Mouse (Mus musculus): ENCODE results near the gene Gm49361.

The Gm49361 gene

DNA sequence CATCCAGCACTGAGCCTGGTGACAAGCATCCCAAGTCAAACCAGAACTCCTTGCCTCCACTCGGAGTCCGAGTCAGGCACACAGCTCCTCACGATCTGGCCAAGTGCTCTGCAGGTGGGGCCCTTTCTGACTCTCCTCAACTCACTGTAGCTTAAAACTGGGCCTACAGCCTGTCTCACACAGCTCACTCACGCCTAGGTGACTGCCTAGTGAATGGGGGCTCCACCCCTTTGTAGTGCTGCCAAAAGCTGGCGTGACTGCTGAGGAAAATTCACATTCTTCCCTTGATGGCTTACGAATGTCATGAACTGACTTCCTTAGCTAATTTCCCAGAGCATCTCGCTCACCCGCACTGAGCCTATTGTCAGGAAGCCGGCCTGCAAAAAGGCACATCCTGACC is 15.4 kb downstream of the Gm49361 start:
- peak; percentile 71 for DNase-seq (ENCODE audit: low read depth, low spot score)

DNA sequence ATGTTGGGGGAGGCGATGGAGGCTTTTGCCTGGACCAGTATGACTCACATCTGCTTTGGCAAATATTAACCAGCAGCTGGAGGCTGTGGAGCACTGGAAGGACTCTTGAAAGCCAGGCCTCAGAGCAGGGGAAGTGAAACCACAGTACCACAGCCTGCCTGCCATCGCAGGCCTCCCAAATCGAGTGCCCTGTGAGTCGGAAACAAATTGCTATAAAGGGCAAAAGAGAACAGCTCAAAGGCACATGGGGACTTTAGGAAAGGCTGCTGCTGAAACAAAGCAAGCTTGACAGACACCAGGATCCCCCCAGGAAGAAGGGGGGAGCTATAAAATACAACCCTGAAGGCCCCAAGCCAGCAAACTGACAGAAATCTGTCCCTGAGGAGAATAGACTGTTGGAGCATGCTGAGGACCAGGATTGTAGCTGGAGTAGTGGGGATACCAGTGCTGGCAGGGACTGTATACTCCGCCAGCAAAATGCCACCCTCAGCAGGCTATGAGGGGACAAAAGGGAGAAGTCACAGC is 15.9 kb downstream of the Gm49361 start:
- no peak for DNase-seq (ENCODE audit: low read depth, low spot score)

- no peak for DNase-seq (ENCODE audit: low read depth, low spot score)
These were observed 16.5 kb downstream of the Gm49361 start for GRCm38 (mm10) chr14:57729364-57729763.

GRCm38 (mm10) chr14:57726172-57726571 is 19.7 kb downstream of the Gm49361 start:
- peak; percentile 78 for DNase-seq (ENCODE audit: low read depth, low spot score)

GRCm38 (mm10) chr14:57724473-57724872 is 21.4 kb downstream of the Gm49361 start:
- no peak for DNase-seq (ENCODE audit: low read depth, low spot score)

- DNase-seq (ENCODE audit: low read depth, low spot score): no peak
These were observed 27.7 kb downstream of the Gm49361 start for GRCm38 (mm10) chr14:57718245-57718644.

- no peak for DNase-seq (ENCODE audit: low read depth, low spot score)
These were observed 29.2 kb downstream of the Gm49361 start for GRCm38 (mm10) chr14:57716601-57717245.

GRCm38 (mm10) chr14:57712884-57713283 is 33.0 kb downstream of the Gm49361 start:
- no peak for DNase-seq (ENCODE audit: low read depth, low spot score)

- no peak for DNase-seq (ENCODE audit: low read depth, low spot score)
These were observed 34.8 kb downstream of the Gm49361 start for GRCm38 (mm10) chr14:57711059-57711458.

DNA sequence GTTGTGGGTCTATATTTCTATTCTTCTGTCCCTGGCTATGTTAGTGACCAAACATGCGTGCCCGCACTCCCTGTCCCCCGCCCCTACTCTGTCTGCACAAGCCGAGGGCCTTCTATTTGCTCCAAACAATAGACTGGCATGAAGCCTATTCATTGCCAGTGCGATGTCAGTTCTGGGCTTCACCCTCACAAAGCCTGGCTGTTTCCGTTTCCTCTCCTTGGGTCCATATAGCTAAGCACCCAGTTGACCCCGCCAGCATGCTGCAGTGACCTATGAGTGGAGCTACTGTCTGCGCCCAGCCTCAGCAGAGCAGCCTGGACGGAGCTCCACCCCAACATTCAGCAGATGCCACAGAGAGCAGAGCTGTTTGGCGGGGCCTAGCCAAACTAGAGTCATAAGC is 36.7 kb downstream of the Gm49361 start:
- DNase-seq (ENCODE audit: low read depth, low spot score): no peak

GRCm38 (mm10) chr14:57708580-57708979 is 37.3 kb downstream of the Gm49361 start:
- DNase-seq (ENCODE audit: low read depth, low spot score): no peak

- no peak for DNase-seq (ENCODE audit: low read depth, low spot score)
These were observed 38.6 kb downstream of the Gm49361 start for GRCm38 (mm10) chr14:57707100-57707893.

DNA sequence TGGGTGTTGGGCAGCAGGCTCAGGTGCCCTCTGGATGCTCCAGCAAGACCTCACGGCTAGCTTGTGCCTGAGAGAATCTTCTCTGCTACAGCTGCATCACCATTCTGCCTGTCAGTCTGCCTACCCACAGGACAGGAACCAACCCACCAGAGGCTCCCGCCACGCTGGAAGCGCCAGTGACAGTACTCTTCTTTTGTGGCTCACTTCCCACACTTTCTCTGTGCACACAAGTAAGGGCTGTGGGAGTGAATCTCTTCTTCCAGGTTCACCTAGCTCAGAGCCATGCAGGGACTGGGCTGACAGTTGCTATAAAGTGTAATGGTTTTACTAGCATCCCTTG is 39.2 kb downstream of the Gm49361 start:
- no peak for DNase-seq (ENCODE audit: low read depth, low spot score)

- no peak for DNase-seq (ENCODE audit: low read depth, low spot score)
These were observed 40.1 kb downstream of the Gm49361 start for GRCm38 (mm10) chr14:57705759-57706158.

GRCm38 (mm10) chr14:57705075-57705474 is 40.8 kb downstream of the Gm49361 start:
- DNase-seq (ENCODE audit: low read depth, low spot score): no peak

GRCm38 (mm10) chr14:57701915-57702477 is 43.9 kb downstream of the Gm49361 start:
- peak; percentile 67 for DNase-seq (ENCODE audit: low read depth, low spot score)

DNA sequence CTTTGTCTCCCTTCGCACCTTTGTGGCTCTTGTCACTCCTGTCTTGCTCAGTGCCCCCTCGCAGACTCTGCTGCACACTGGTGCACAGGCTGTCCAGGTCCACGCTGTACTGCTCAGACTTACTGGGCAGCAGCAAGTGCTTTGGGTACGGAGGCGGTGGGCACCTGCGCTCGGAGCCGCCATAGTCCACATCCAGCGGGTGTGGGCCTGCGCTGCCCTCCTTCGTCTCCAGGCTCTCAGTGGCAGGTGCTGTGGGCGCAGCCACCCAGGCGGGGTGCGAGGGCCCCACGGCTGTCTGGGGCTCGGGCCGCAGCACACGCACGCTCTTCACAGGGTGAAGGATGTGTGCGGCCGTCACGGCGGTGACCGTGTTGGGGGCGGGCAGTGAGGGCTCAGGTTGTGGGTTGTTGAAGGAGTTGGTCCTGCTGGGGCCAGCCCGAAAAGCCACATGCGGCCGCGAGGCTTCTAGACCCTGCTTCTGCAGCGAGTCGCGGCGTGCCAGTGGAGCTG is 46.4 kb downstream of the Gm49361 start:
- DNase-seq (ENCODE audit: low read depth, low spot score): no peak

DNA sequence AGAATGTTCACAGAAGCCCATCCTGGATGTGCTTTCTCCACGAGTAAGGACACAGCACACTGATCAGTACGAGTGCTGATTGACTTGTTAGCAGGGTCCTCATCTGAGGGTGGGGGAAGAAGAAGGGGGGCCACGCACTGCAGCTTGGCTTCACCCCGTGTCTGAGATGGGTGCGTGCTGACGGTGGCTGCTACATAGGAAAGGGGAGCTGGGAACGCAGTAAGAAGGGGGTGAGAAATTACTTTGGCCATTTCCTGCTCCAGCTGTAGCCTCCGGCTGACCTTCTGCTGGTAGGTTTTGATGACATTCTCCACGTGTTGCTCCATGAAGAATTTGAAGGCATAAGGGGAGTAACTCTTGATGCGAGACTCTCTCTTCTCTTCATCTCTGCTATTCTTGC is 46.9 kb downstream of the Gm49361 start:
- no peak for DNase-seq (ENCODE audit: low read depth, low spot score)

DNA sequence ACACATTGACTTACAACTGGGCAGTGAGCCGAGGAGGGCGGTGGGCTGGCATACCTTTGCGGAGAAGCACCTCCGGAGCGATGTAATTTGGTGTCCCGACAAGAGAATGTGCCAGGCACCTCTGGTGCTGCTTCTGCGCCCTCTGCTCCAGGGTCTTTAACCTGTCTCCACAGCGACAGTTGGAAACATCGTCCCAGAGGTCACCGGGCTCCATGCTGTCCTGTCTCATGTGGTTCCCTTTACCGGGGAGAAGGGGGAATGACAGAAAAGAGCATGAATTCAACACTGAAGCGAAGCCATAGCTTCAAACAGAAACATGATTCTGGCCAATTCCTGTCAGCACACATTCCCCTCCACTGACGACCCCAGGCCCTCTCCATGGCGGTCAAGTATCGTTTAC is 49.8 kb downstream of the Gm49361 start:
- no peak for DNase-seq (ENCODE audit: low read depth, low spot score)

- peak; percentile 66 for DNase-seq (ENCODE audit: low read depth, low spot score)
These were observed 50.4 kb downstream of the Gm49361 start for GRCm38 (mm10) chr14:57695550-57695949.

DNA sequence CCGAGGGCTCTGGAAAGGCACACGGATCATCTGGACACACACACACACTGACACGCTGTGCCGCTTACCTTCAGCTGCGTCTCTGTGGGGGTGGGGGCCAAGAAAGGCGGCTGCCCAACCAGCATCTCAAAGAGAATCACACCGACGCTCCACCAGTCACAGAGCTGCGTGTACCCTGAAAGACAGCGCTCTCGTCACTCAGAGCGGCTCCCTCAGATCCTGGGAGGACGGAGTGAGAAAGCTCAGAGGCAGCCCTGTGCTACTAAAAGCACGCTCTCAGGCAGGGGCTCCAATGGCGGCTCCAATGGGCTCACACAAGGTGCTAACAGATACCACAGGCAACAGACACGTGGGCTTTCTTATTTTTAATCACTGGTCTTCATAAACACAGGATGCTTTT is 51.7 kb downstream of the Gm49361 start:
- peak; percentile 60 for DNase-seq (ENCODE audit: low read depth, low spot score)

DNA sequence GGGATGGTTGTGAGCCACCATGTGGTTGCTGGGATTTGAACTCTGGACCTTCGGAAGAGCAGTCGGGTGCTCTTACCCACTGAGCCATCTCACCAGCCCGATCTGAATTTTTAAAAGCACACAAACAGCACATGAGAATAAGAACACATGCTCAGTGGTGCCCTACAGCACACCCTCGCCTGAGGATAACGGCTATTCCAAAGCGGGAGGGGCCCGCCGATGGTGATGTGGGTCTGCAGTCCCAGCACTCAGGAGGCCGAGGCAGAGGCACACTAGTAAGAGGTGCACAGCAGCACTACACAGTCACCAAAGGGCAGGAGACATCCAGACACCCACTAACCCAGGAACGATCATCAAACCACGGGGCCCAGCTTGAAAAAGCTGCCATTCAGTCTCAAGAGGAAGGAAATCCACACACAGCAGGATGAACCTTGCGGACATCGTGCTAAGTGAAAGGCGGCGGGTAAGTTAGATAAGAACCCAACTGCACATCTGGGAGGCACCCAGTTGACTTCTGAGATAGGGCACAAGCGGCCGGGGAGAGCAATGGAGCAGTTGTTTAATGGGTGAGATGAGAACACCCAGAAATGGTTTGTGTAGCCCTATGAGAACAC is 53.3 kb downstream of the Gm49361 start:
- DNase-seq (ENCODE audit: low read depth, low spot score): no peak

All from R1 (cell line).